Mouse (Mus musculus) urinary bladder, postnatal 10 days (tissue): ENCODE measurements around the gene Prkd2.

Experiments
- DNase-seq: peaks from one replicate; pipeline ENCODE4 v3.0.0; 2022; ENCODE audit warnings: low spot score

The Prkd2 gene

DNA sequence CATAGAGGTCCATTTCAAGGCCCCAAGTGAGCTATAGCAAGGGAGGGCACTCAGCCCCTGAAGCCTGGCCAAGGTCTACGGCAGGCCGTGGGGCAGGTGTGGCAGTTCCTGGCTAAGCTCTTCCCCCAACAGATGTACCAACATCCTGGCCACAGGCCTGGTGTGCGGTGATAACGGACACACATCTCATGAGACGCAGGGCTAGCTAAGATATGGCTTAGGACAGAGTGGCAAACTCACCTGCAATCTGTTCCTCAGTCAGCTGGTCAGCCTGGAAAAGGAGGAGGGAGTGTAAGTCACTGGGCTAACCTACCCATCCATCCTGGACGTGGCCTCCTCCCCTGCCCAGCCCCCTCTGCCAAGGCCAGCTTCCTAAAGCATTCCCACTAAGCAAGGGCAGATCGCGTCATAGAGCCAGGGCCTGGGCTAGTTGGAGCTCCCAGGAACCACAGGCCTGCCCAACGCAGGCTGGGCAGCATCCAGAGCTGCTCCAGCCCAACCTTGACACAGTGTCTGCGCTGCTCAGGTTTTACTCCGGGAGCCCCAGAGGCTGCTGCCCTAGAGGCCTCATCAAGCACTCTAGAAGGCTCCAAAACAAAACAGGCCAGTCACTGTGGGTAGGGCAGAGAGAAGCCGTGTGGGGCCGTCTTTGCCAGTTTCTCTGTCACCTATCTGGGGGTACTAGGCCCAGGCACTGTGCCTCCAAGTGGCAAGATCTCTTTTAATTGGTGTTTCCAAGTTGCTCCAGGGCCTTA is 76.9 kb downstream of the Prkd2 start:
- DNase-seq: no peak
